Mouse (Mus musculus) lung, adult 2 months (tissue): Measurements from ENCODE around the gene Gnai2.

Experiments
- CTCF ChIP-seq: fragments of 200-500 bp; IDR thresholded peaks from 2 replicates; pipeline ENCODE4 v1.5.1; 2011; ENCODE audit warnings: mild to moderate bottlenecking, low read length, control low read depth; ENCODE audit not compliant: insufficient read depth
- POLR2A ChIP-seq: fragments of 200-500 bp; IDR thresholded peaks from 2 replicates; pipeline ENCODE4 v1.6.1; 2011; ENCODE audit warnings: low read depth, mild to moderate bottlenecking, control low read depth, low read length, borderline replicate concordance; ENCODE audit errors: extremely low read depth

DNA sequence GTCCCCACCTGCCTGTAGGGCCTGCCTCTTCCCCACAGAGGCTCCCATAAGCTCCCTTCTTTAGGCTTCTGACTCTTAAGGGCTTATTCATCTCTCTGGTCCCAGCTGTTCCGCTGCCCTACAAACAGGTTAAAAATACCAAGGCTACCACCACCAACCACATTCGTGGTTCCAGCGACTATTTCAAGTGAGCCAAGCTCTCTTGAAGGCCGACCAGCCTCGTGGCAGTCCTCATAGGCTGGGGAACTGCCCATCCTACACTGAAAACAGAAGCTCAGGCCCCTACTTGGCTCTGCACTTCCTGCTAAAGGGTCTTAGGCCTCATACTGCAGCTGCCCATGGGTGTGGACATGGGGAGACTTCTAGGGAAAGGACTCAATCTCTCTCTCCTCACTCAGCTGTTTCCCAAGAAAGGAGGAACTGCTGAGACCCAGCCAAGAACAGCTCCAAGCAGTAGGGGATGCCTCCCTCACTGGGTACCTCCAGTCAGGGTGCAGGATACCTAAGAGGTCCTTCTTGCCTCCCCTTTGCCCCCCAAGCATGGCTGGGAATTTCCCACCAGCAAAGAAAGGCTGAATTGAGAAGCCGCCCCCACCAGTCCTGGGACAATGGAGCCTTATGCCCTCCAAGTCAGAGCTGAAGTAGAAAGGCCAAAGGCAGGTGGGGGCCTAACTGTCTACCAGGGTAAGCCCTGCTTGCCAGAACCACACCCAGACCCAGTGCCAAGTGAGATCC lies 23.5 kb downstream of the Gnai2 start:
- TF ChIP-seq POLR2A (no peak), CTCF (no peak)
